Mouse (Mus musculus) forebrain, embryonic 12.5 days (tissue): ENCODE data around the gene Ddx58. TPM values are rescaled to one million over a fixed set of nuclear protein-coding genes. Genes with fewer than 3 reads are reported as not detected.

Source experiments
- ATAC-seq: fragments of 200-750 bp; cut with Nextera tagmentation; 2 replicates; pipeline ENCODE4 v1.8.0; 2017; ENCODE audit warnings: moderate TSS enrichment; ENCODE audit not compliant: low FRiP score
- H3K27ac ChIP-seq: fragments of 300-500 bp; sonication (generic); 2 replicates; pipeline ENCODE4 v1.5.1; 2016; ENCODE audit warnings: mild to moderate bottlenecking
- H3K27me3 ChIP-seq: fragments of 300-500 bp; sonication (generic); 2 replicates; pipeline ENCODE4 v1.6.1; 2016; ENCODE audit warnings: mild to moderate bottlenecking
- H3K36me3 ChIP-seq: fragments of 300-500 bp; sonication (generic); replicated peaks from 2 replicates; pipeline ENCODE4 v1.6.1; 2016; ENCODE audit warnings: mild to moderate bottlenecking
- H3K4me1 ChIP-seq: fragments of 300-500 bp; sonication (generic); 2 replicates; pipeline ENCODE4 v1.6.1; 2016
- H3K4me2 ChIP-seq: fragments of 300-500 bp; sonication (generic); 2 replicates; pipeline ENCODE4 v1.6.1; 2016; ENCODE audit warnings: mild to moderate bottlenecking, moderate library complexity
- H3K4me3 ChIP-seq: fragments of 300-500 bp; sonication (generic); replicated peaks from 2 replicates; pipeline ENCODE4 v1.5.1; 2016; ENCODE audit warnings: mild to moderate bottlenecking
- H3K9ac ChIP-seq: fragments of 300-500 bp; sonication (generic); 2 replicates; pipeline ENCODE4 v1.6.1; 2016; ENCODE audit warnings: mild to moderate bottlenecking
- H3K9me3 ChIP-seq: fragments of 300-500 bp; sonication (generic); 2 replicates; pipeline ENCODE4 v1.6.1; 2016
- WGBS: fragments of 180-500 bp; shearing (Covaris S2); methylation state at CpG from one replicate; pipeline ENCODE4 v1.1.7; 2016; 5-methylcytosine and 5-hydroxymethylcytosine counted together
- polyA plus RNA-seq: library from polyadenylated mRNA; unstranded; fragments of >200 nt; fragmentation: Nextera tagmentation; extraction: Ambion mirVana; gene quantifications from 2 replicates; pipeline ENCODE4 v1.2.1, GENCODE M21; 2016

Ddx58 gene
- polyA plus RNA-seq, 1 experiment from 2014 or later, result 2.7 TPM

- WGBS, result 87% methylated on average over 4 of the region's 4 CpGs
- no peaks in the 10 kb centered on the region for H3K27me3 ChIP-seq
Observed at GRCm38 (mm10) chr4:40171477-40171876, 68.2 kb downstream of the Ddx58 start.

GRCm38 (mm10) chr4:40163646-40164045, 76.0 kb downstream of the Ddx58 start:
- Histone ChIP-seq H3K27me3 (no peaks in the 10 kb centered on the region), H3K4me1 (no peaks in the 10 kb centered on the region), H3K4me2 (no peak overlapping the region), H3K9me3 (peaks cover 9% of the 10 kb centered on the region; the same call in 1 of the 2 replicates), H3K9ac (no peak overlapping the region), H3K36me3 (peaks cover 37% of the 10 kb centered on the region), H3K4me3 (no peak overlapping the region), H3K27ac (no peak overlapping the region)
- no peak for ATAC-seq
- 89% methylated on average over 10 of the region's 10 CpGs for WGBS

More at GRCm38 (mm10) chr4:40171477-40171876, 68.2 kb downstream of the Ddx58 start:
- Histone ChIP-seq H3K4me2 (no peak overlapping the region), H3K9ac (no peak overlapping the region), H3K27ac (no peak overlapping the region), H3K4me1 (no peaks in the 10 kb centered on the region), H3K36me3 (peaks cover 30% of the 10 kb centered on the region), H3K9me3 (no peaks in the 10 kb centered on the region), H3K4me3 (no peak overlapping the region)
- no peak for ATAC-seq

- Histone ChIP-seq H3K9ac (no peak overlapping the region), H3K9me3 (peaks cover 9% of the 10 kb centered on the region; the same call in 1 of the 2 replicates), H3K27ac (no peak overlapping the region), H3K27me3 (no peaks in the 10 kb centered on the region), H3K4me2 (no peak overlapping the region), H3K36me3 (peaks cover 18% of the 10 kb centered on the region), H3K4me3 (no peak overlapping the region), H3K4me1 (peaks cover 8% of the 10 kb centered on the region; the same call in 1 of the 2 replicates)
- ATAC-seq, result no peak
- WGBS, result 95% methylated on average over 8 of the region's 8 CpGs
Observed at GRCm38 (mm10) chr4:40160591-40161434, 78.8 kb downstream of the Ddx58 start.

- Histone ChIP-seq H3K4me2 (no peak overlapping the region), H3K9me3 (peaks cover 9% of the 10 kb centered on the region; the same call in 1 of the 2 replicates), H3K27ac (no peak overlapping the region), H3K36me3 (peaks cover 8% of the 10 kb centered on the region), H3K4me1 (peaks cover 8% of the 10 kb centered on the region; the same call in 1 of the 2 replicates), H3K4me3 (no peak overlapping the region), H3K9ac (no peak overlapping the region), H3K27me3 (no peaks in the 10 kb centered on the region)
- 84% methylated on average over 5 of the region's 5 CpGs for WGBS
- ATAC-seq, result no peak
Observed at GRCm38 (mm10) chr4:40158224-40158540, 81.4 kb downstream of the Ddx58 start.

GRCm38 (mm10) chr4:40157500-40158223, 82.0 kb downstream of the Ddx58 start:
- no peak overlapping the region for H3K9ac ChIP-seq
- WGBS, result 83% methylated on average over 5 of the region's 5 CpGs
- H3K36me3 ChIP-seq, result peaks cover 8% of the 10 kb centered on the region
- no peaks in the 10 kb centered on the region for H3K27me3 ChIP-seq
- H3K9me3 ChIP-seq, result peaks cover 9% of the 10 kb centered on the region; the same call in 1 of the 2 replicates
- H3K4me1 ChIP-seq, result peaks cover 8% of the 10 kb centered on the region; the same call in 1 of the 2 replicates
- no peak for ATAC-seq
- H3K4me2 ChIP-seq, result no peak overlapping the region
- no peak overlapping the region for H3K4me3 ChIP-seq
- H3K27ac ChIP-seq, result no peak overlapping the region

- no peak overlapping the region for H3K9ac ChIP-seq
- no peak overlapping the region for H3K4me3 ChIP-seq
- ATAC-seq, result no peak
- H3K4me2 ChIP-seq, result no peak overlapping the region
- no peak overlapping the region for H3K27ac ChIP-seq
- peaks cover 8% of the 10 kb centered on the region for H3K36me3 ChIP-seq
- no peaks in the 10 kb centered on the region for H3K27me3 ChIP-seq
- peaks cover 9% of the 10 kb centered on the region; the same call in 1 of the 2 replicates for H3K9me3 ChIP-seq
- WGBS, result 66% methylated on average over 18 of the region's 18 CpGs
- H3K4me1 ChIP-seq, result peaks cover 8% of the 10 kb centered on the region; the same call in 1 of the 2 replicates
Observed at GRCm38 (mm10) chr4:40156582-40157499, 82.8 kb downstream of the Ddx58 start.

- peaks cover 8% of the 10 kb centered on the region for H3K36me3 ChIP-seq
- 88% methylated on average over 2 of the region's 2 CpGs for WGBS
- H3K27me3 ChIP-seq, result no peaks in the 10 kb centered on the region
- H3K4me1 ChIP-seq, result peaks cover 8% of the 10 kb centered on the region; the same call in 1 of the 2 replicates
- no peak overlapping the region for H3K27ac ChIP-seq
- H3K4me3 ChIP-seq, result no peak overlapping the region
- no peak for ATAC-seq
- no peak overlapping the region for H3K9ac ChIP-seq
- H3K4me2 ChIP-seq, result no peak overlapping the region
- peaks cover 9% of the 10 kb centered on the region; the same call in 1 of the 2 replicates for H3K9me3 ChIP-seq
Observed at GRCm38 (mm10) chr4:40156153-40156552, 83.5 kb downstream of the Ddx58 start.

GRCm38 (mm10) chr4:40155467-40155999, 84.1 kb downstream of the Ddx58 start:
- no peak overlapping the region for H3K27ac ChIP-seq
- no peak for ATAC-seq
- H3K4me2 ChIP-seq, result no peak overlapping the region
- H3K9me3 ChIP-seq, result peaks cover 4% of the 10 kb centered on the region; the same call in 1 of the 2 replicates
- WGBS, result 91% methylated on average over 13 of the region's 13 CpGs
- H3K4me1 ChIP-seq, result peaks cover 8% of the 10 kb centered on the region; the same call in 1 of the 2 replicates
- H3K4me3 ChIP-seq, result no peak overlapping the region
- peaks cover 2% of the 10 kb centered on the region; the same call in 1 of the 2 replicates for H3K36me3 ChIP-seq
- H3K27me3 ChIP-seq, result no peaks in the 10 kb centered on the region
- H3K9ac ChIP-seq, result no peak overlapping the region

- H3K27ac ChIP-seq, result no peak overlapping the region
- peaks cover 8% of the 10 kb centered on the region; the same call in 1 of the 2 replicates for H3K4me1 ChIP-seq
- H3K9ac ChIP-seq, result no peak overlapping the region
- no peak overlapping the region for H3K4me3 ChIP-seq
- no peak for ATAC-seq
- no peaks in the 10 kb centered on the region for H3K9me3 ChIP-seq
- 91% methylated on average over 4 of the region's 4 CpGs for WGBS
- no peaks in the 10 kb centered on the region for H3K27me3 ChIP-seq
- H3K4me2 ChIP-seq, result no peak overlapping the region
- H3K36me3 ChIP-seq, result no peaks in the 10 kb centered on the region
Observed at GRCm38 (mm10) chr4:40154751-40155150, 84.9 kb downstream of the Ddx58 start.
